ENCODE assay signal across 31 mouse cellular contexts in the genomic region with DNA sequence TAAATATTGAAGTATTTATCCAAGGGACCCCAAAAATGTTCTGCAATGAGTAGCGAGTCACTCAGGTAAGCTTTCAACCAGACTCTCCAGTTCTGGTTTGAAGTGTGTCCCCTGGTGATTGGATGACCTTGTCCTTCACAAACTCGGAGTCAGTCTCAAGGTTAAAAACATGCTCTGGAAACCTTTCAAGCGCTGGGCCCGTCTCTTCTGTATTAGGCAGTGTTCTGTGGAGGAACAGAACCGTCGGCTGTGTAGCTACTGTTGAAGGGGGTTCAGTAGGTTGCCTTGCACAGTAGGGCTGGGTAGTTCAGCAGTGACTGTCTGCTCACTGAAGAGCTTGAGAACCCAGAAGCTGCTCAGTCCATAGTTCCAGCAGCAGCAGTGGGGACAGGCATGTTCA. TPM values are rescaled to one million over a fixed set of nuclear protein-coding genes. Genes with fewer than 3 reads are reported as not detected.
DNase-seq lines count a peak whose midpoint lies in the region; ATAC-seq and TF ChIP-seq lines count a peak whose summit lies in the region.
"Had no signal": no experiment of that assay in that cellular context is flagged by ENCODE, and none has a peak within 500 bp of the region (broad histone marks: within the 10 kb centered on the region; RNA-seq: fewer than 3 reads in every experiment).

No protein-coding gene starts in this region.

- no peaks in the 10 kb centered on the region; the same call in 1 of the 2 replicates for H3K4me1 ChIP-seq in kidney, adult 2 months (ENCODE audit: control insufficient read depth, insufficient read depth, low read length)
- no peaks in the 10 kb centered on the region for H3K4me1 ChIP-seq in midbrain, postnatal 0 days (ENCODE audit: insufficient read depth, low read length)
- H3K4me1 ChIP-seq: forebrain, embryonic 12.5 days had no signal

- H3K27me3 ChIP-seq in kidney, adult 2 months (replicated peaks; ENCODE audit: control insufficient read depth, insufficient read depth, low read length): no peaks in the 10 kb centered on the region
- no peaks in the 10 kb centered on the region for H3K27me3 ChIP-seq in midbrain, postnatal 0 days (ENCODE audit: insufficient read depth, low read length)
- H3K27me3 ChIP-seq: embryonic facial prominence, embryonic 13.5 days; forebrain, embryonic 12.5 days; forebrain, embryonic 15.5 days; heart, embryonic 13.5 days; hindbrain, embryonic 12.5 days; hindbrain, embryonic 15.5 days had no signal

- 82% methylated on average over 6 of the region's 6 CpGs for WGBS in kidney, adult 2 months
- 86% methylated on average over 6 of the region's 6 CpGs for WGBS in midbrain, postnatal 0 days

- H3K4me3 ChIP-seq in kidney, adult 2 months (ENCODE audit: insufficient read depth, low read depth, low read length): no peak overlapping the region
- H3K4me3 ChIP-seq in midbrain, postnatal 0 days (ENCODE audit: low read depth, low read length): no peak overlapping the region
- no peak overlapping the region for H3K4me3 ChIP-seq in layer of hippocampus, adult 2 months
- H3K4me3 ChIP-seq: embryonic facial prominence, embryonic 10.5 days; embryonic facial prominence, embryonic 13.5 days; erythroblast, embryonic 14.5 days; forebrain, embryonic 12.5 days; forebrain, embryonic 15.5 days; heart, embryonic 13.5 days; hindbrain, embryonic 12.5 days; hindbrain, embryonic 15.5 days had no signal

- H3K4me2 ChIP-seq in midbrain, postnatal 0 days (ENCODE audit: low read depth, low read length, poor library complexity, severe bottlenecking): no peak overlapping the region
- H3K4me2 ChIP-seq: embryonic facial prominence, embryonic 13.5 days; forebrain, embryonic 12.5 days; forebrain, embryonic 15.5 days; heart, embryonic 13.5 days; hindbrain, embryonic 12.5 days; hindbrain, embryonic 15.5 days had no signal

- TF ChIP-seq CTCF in kidney, adult 2 months (conservative IDR thresholded peaks at IDR 0.05; ENCODE audit: insufficient read depth, insufficient read length, low read depth, low read length): no peak
- TF ChIP-seq CTCF in midbrain, postnatal 0 days (IDR thresholded peaks at IDR 0.05): no peak
- TF ChIP-seq CTCF in layer of hippocampus, adult 2 months (conservative IDR thresholded peaks at IDR 0.05): no peak

- H3K9ac ChIP-seq in midbrain, postnatal 0 days (replicated peaks; ENCODE audit: low read length, poor library complexity, severe bottlenecking): no peak overlapping the region
- H3K9ac ChIP-seq: embryonic facial prominence, embryonic 13.5 days; forebrain, embryonic 12.5 days; forebrain, embryonic 15.5 days; heart, embryonic 13.5 days; hindbrain, embryonic 12.5 days; hindbrain, embryonic 15.5 days had no signal

- ATAC-seq in midbrain, postnatal 0 days (ENCODE audit: low FRiP score): no peak
- ATAC-seq: activated CD4-positive, CD25-positive, alpha-beta regulatory T cell, adult 4 months; forebrain, embryonic 15.5 days had no signal

- no peaks in the 10 kb centered on the region for H3K9me3 ChIP-seq in midbrain, postnatal 0 days (ENCODE audit: low read length)
- H3K9me3 ChIP-seq: embryonic facial prominence, embryonic 10.5 days; embryonic facial prominence, embryonic 13.5 days; forebrain, embryonic 12.5 days; forebrain, embryonic 15.5 days; heart, embryonic 13.5 days; hindbrain, embryonic 12.5 days; hindbrain, embryonic 15.5 days had no signal

- no peak for TF ChIP-seq POLR2A in kidney, adult 2 months (IDR thresholded peaks at IDR 0.05; ENCODE audit: low read depth, low read length)

- H3K36me3 ChIP-seq in kidney, adult 2 months (ENCODE audit: control insufficient read depth, insufficient read depth, low read length): no peaks in the 10 kb centered on the region
- H3K36me3 ChIP-seq in midbrain, postnatal 0 days (ENCODE audit: insufficient read depth, low read length): no peaks in the 10 kb centered on the region
- H3K36me3 ChIP-seq: embryonic facial prominence, embryonic 10.5 days; embryonic facial prominence, embryonic 13.5 days; forebrain, embryonic 12.5 days; forebrain, embryonic 15.5 days; heart, embryonic 13.5 days; hindbrain, embryonic 12.5 days; hindbrain, embryonic 15.5 days had no signal

- H3K27ac ChIP-seq in kidney, adult 2 months (ENCODE audit: insufficient read depth, low read depth, low read length): no peak overlapping the region
- H3K27ac ChIP-seq in midbrain, postnatal 0 days (ENCODE audit: low read depth, low read length): no peak overlapping the region
- H3K27ac ChIP-seq in layer of hippocampus, adult 2 months: no peak overlapping the region
- H3K27ac ChIP-seq: embryonic facial prominence, embryonic 10.5 days; embryonic facial prominence, embryonic 13.5 days; forebrain, embryonic 12.5 days; forebrain, embryonic 15.5 days; heart, embryonic 13.5 days; hindbrain, embryonic 12.5 days had no signal

- DNase-seq in adrenal gland, adult (ENCODE audit: inconsistent age in 2 of 2, low spot score in 1 of 2): peak; percentile 79 to 91
- no peak for DNase-seq in adrenal gland, postnatal 4 days (ENCODE audit: low spot score in 2 of 2)
- peak; percentile 27 for DNase-seq in kidney, adult 2 months
- no peak for DNase-seq in kidney, postnatal 10 days
- DNase-seq in adrenal gland, postnatal 14 days: peak; percentile 75
- DNase-seq in midbrain, postnatal 0 days (ENCODE audit: low spot score): no peak
- no peak for DNase-seq in layer of hippocampus, adult 2 months (ENCODE audit: low spot score in 2 of 2)
- DNase-seq: cerebellum, adult 11-12 months; cerebellum, adult 8-10 months; cerebellum, postnatal 10 days; cerebellum, postnatal 36 days; embryo, embryonic 11 days; gastrocnemius, postnatal 25 days; heart, adult 18-20 months had no signal

RNA-seq across cellular contexts. Expression of gene Traf3, which starts 11.5 kb away (rescaled TPM):
- total RNA-seq in adrenal gland, postnatal 4 days (2021): 10 to 100 TPM; 31.5 to 34.5 TPM
- polyA plus RNA-seq in kidney, adult 2 months (2012; rRNA removed): 11.6 and 12.2 TPM in 2 replicates
- 19.3 and 24.9 TPM in 2 replicates for total RNA-seq in adrenal gland, postnatal 14 days (2021)
- total RNA-seq in midbrain, postnatal 0 days (2014; rRNA removed): 39.1 and 40.2 TPM in 2 replicates
- 13.0 and 14.9 TPM in 2 replicates for polyA plus RNA-seq in midbrain, postnatal 0 days (2015; fragmentation: Nextera tagmentation; extraction: Ambion mirVana)
- total RNA-seq in layer of hippocampus, adult 2 months (2021): 10 to 100 TPM; 58.2 to 64.1 TPM

RNA-seq across cellular contexts. Expression of gene 4930595D18Rik, which starts 29.6 kb away (rescaled TPM):
- total RNA-seq in adrenal gland, postnatal 4 days (2021): not detected
- not detected in 2 replicates for polyA plus RNA-seq in kidney, adult 2 months (2012; rRNA removed)
- total RNA-seq in adrenal gland, postnatal 14 days (2021): not detected in 2 replicates
- total RNA-seq in midbrain, postnatal 0 days (2014; rRNA removed): not detected in 2 replicates
- polyA plus RNA-seq in midbrain, postnatal 0 days (2015; fragmentation: Nextera tagmentation; extraction: Ambion mirVana): 0.20 TPM in 1 of 2 replicates, not detected in the other
- not detected for total RNA-seq in layer of hippocampus, adult 2 months (2021)
- total RNA-seq: ES-E14; gastrocnemius, adult 8-10 months; gastrocnemius, postnatal 25 days; heart, adult 18-20 months; heart, postnatal 25 days; hematopoietic stem cell, adult 5-6 weeks had no signal
- polyA plus RNA-seq: cortical plate, adult 2 months; embryonic facial prominence, embryonic 10.5 days; embryonic facial prominence, embryonic 13.5 days; erythroblast, embryonic 14.5 days; forebrain, embryonic 12.5 days; forebrain, embryonic 15.5 days; gonadal fat pad, adult 2 months; heart, embryonic 13.5 days; heart, embryonic 16.5 days; hindbrain, embryonic 12.5 days; hindbrain, embryonic 15.5 days; intestine, embryonic 14.5 days had no signal

Comparison
In these comparisons a context has a peak if more than half of its experiments do, and no peak if none do; other contexts are left out.
1. DNase-seq: peak in adrenal gland, adult (2 of 2), kidney, adult 2 months (single experiment) and adrenal gland, postnatal 14 days (single experiment); none in adrenal gland, postnatal 4 days (0 of 2), kidney, postnatal 10 days (single experiment), midbrain, postnatal 0 days (single experiment) and layer of hippocampus, adult 2 months (0 of 2).